Mouse (Mus musculus) urinary bladder, postnatal 10 days (tissue): Measurements from ENCODE around the gene Olfr551.
"Not testable (repeated sequence)": the region's sequence is repeated elsewhere in the genome, so short reads cannot be mapped to it uniquely, and the experiment has no call there.

ENCODE experiments used
- DNase-seq: peaks from one replicate; pipeline ENCODE4 v3.0.0; 2022; ENCODE audit warnings: low spot score

The Olfr551 gene

DNA sequence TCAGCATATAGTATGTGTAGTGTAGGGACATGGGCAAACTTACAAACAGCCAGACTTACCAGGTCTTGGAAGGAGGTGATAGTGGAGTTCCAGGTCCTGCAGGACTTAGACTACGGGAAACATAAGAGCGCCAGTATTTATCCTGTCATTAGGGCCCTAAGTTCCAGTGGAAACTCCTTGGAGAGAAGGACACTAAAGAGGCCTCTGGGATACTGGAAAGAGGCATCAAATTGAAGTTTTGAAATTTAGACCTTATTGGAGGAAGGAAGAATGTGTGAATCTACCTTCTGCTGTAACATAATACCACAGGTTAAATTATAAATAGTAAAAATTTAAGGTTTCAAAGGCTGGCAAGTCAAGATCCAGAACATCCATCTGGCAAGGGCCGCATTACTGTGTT, at the start of gene Olfr551:
Gene Olfr551 (minus strand): TSS at position 101 of the 400 bp plus-strand sequence.
- no peak for DNase-seq

DNA sequence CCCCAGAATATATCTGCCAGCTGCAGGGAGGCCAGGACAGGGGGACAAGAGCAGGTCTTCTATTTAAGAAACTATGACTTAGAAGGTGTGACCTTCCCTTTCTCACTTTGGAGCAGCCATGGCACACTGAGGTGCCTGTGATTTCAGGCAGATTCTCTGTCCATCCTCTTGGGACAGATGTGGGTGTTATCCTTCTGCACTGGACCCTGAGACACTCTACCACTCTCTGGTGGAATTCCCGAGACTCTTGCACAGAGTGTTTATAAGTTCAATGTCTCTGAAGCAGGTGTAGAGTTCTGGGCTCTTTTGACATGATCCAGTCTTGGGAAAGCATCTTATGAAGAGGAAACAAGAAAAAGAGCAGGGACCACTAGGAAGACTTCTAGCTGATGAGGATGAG, 46.4 kb upstream of the Olfr551 start, which contains the start of gene Olfr554:
Gene Olfr554 (plus strand): TSS at position 301 of the 400 bp plus-strand sequence.
- DNase-seq = no peak

DNA sequence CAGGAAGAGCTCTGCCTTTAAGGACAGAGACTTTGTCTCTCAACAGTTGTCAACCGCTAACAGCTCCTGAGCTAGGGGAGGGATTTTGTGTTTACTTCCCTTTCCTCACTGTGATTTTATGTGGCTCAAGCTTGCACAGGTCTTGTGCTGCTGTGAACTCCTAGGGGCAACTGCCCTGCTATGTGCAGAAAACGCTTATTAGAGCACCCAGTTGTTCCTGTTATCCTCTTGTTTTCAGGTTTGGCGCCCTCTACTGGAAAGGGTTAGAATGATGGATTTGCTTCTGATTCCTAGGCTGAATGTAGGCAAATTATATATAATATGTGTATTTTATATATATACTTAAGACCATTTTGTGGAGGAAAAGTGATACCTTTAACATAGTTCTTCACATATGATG, 45.0 kb upstream of the Olfr551 start:
- DNase-seq = no peak

DNA sequence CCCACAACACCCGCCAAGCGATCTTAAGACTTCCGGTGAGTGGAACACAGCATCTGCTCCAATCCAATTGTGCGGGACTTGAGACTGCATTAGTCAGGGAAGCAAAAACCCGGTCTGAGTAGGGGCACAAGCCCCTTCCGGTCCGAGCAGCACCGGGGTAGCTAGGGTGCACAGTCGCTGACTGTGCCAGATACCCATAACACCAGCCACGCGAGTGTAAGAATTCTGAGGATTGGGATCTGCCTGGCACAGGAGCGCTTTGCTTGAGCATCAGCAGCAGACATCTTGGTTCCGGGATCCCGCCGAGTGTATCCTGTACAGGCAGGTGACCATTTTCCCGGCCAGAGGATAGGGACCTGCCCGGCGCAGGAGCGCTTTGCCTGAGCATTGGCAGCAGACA, 28.7 kb upstream of the Olfr551 start:
- DNase-seq = not testable (repeated sequence)

DNA sequence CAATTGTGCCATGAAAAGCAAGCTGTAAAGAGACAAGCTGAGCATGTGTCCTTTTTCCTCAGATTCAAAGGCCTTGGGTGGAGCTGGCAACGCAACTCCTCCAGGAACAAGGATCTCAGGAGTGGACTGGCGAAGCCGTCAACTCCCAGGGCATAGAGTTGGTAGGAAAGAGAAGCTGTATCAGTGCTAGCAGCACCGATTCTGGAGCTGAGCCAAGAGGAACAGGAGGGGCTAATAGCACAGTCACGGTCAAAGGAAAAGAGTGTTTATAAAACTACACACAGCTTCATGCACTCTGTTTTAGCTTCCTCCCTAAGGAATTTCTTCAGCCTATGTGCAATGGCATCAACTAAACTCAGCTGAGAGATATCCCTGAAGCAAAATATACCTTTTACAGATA, 27.9 kb upstream of the Olfr551 start:
- DNase-seq = no peak

DNA sequence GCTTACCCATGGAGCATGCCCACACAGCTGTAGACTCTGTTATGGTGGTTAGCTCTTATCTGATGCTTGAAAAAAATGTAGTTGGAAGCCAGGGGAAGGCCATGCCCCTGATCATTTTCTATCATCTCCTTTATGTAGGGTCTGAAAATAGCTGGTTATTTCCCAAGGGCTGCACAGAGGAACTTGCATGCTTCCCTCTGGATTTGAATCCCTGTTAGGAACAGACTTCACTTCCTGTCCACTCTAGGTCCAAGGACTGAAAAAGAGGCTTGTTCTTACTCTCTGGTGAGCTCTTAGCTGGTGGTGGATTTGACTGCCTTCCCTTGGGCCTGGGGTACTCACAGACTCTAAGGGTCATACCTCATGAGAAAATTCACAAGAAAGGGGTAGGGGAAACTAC, 26.4 kb upstream of the Olfr551 start, which contains the start of gene Olfr553:
Gene Olfr553 (minus strand): TSS at position 101 of the 400 bp plus-strand sequence.
- DNase-seq = no peak

DNA sequence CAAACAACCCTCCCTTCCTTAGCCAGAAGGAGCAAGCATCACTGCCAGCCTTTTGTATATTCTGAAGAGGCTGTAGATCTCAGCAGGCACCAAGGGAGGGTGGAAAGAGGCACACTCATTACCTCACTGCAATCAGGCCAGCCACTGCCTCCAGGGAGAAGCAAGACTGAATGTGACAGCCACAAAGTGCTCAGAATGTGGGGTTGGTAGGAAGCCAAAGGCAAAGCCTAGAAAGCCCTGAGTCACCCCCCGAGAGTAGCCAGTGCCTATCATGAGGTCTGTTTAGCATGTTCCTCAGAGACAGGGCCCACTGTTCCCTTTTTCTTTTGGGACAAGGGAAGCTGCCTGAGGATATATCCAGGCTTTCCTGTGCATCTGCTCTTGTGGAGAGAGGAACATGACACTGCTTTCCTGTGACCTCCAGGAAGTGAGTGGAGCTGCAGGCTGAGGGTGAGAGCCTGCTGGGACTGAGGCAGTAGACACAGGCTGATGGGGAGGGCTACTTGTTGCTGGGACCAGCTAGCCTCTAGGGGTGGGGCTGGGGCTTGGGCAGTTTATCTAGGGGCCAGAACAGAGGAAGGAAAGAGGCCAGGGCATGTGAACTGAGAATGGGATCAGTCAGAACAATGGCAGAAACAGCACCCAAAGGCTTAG, 5.8 kb upstream of the Olfr551 start, which contains the start of gene Olfr552:
Gene Olfr552 (plus strand): TSS at position 393 of the 654 bp plus-strand sequence.
- DNase-seq = no peak

DNA sequence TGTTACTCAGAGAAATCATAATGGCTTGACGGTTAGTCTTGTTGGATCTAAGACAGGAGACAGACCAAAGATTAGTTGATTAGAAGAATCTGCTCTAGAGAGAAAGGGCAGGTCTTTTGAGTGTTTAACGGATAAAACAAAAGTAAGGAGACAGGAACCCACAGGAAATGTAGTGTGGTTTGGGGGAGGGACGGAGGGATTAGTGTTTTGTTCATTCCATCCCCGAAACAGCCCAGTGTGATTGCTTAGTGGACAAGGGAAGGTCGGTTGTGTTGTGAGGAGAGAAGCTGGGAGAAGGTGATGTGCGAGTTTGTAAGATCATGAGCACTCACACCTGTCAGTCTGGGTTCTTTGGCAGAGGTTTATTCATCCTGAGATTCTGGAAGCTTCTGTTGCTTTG, 15.7 kb downstream of the Olfr551 start:
- DNase-seq = no peak

DNA sequence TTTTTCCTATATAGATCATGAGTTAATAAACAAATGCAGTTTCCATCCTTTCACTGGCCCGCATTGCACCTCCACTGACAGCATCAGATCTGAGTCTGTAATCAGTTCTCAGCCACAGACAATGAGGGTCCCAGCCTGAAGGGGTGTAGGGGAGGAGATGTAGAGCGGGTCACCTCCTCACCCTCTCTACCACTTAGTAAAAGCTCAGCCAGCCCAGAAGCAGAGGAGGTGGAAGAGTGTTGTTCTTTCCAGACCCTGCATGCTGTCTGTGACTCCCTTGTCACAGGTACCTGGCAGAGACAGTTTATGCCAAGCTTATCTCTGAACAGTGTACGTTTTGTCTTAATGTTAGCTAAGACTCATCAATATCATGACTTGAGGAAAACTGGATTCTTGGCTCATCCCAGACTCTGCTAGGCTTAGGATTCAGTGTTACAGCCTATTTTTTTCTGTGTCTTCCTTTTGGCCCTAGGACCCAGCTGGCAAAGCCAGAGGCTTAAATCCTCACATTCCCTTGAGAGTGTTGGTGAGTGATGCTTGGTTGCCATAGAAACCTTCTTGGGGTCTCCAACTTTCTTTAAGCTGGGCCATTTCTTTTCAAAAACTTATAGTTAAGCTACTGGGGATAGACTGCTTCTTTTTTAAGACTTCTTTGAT, 18.4 kb downstream of the Olfr551 start:
- DNase-seq = no peak

DNA sequence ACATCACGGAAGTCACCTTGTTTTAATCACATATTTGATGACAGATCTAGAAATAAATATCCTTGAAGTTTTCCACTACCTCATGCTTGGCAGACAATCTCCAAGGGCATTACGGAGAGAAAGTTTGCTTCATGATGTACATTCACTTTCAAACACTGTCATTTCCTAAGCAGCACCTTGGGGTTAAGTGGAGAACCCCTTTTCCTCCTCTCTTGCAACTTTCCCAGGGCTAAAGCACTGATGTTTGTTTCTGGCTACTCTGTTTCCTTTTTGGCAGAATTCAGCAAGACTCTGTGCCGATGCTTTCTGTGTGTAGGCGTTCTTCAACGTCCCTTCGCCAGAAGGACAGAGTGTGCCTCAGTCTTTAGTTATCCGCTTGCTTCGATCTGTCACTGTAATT, 20.5 kb downstream of the Olfr551 start, which contains the start of gene Olfr550:
Gene Olfr550 (plus strand): TSS at position 301 of the 400 bp plus-strand sequence.
- DNase-seq = no peak

DNA sequence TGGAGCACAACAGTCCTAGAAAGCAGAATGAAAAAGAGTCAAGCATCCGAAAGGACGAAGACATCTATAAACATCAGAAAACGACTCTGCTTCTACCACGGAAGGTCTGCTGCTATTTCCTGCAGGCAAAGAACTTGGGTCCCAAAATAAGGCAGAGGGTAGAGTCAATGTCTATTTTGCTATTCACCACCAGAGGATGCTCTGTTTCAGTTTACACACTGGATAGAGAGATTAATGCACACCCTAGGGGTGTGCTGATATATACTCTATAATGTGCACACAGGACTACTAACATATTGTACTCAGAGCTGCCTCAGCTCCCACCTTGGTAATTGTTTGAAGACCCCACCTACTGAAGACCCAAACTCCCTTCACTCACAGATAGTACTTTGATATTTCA, 25.5 kb downstream of the Olfr551 start:
- no peak for DNase-seq

DNA sequence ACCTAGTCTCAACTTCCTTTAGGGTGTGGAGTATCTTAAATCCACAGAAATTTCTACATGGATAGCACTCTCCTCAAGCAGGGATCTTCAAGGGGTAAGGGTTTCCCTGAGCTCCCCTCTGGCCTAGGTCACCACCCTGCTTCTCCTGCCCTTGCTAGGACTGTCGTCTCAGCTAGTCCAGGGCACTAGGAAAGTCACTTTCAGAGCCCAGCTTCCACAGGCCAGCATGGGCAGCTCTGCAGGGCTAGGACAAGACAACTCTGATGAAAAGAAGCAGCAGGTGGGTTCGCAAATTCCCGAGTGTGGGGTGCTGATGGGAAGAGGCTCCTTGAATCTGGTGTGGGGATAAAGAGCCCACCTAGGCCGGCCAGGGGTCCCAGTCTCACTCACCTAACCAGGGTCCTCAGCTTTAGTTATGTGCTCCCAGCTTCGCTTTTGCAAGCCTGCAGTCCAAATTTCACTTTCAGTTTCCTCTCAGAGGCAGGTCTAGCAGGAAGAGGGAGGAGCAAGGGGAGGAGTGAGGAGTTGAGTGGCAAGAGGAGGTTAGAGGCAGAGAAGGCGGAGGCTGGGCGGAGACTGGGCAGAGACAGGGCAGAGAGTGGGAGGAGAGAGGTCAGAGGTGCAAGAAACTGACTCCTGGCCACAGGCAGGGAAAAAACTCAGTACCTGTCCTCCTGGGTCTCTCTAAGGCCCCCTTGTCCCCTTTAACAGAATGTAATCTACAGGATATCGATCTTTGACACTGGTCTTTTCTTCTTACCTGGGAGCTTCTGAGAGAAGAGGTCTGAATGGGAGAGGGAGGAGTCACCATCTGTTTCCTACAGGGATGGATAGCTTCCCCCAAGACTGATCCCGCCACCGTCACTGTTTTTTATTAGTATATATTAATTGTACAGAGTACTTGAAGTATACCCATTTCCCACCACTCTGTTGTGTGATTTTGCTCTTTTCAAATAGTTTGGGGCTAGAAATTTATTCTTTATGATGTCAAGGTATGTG, 26.4 kb downstream of the Olfr551 start, which contains the start of gene Trim21:
Gene Trim21 (minus strand): TSS at position 488 of the 999 bp plus-strand sequence.
- DNase-seq = peak; percentile 26

DNA sequence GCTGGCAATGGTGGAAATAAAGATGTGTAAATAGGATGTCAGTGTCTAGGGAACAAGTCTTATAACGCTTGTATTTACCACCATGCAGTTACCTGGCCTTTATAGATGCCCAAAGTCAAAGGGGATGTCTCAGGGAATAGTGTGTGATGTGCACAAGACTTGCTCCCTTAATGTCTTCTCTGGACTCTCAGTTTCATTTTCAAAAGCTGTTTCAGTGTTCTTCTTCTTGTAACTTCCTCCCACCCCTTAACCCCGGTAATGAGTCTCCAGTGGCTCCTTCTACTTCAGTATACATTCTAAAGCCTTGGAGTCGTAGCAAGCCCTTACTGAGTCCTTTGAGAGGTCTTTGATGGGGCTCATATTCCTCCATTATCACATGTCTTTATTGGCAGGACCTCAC, 38.4 kb downstream of the Olfr551 start:
- no peak for DNase-seq

DNA sequence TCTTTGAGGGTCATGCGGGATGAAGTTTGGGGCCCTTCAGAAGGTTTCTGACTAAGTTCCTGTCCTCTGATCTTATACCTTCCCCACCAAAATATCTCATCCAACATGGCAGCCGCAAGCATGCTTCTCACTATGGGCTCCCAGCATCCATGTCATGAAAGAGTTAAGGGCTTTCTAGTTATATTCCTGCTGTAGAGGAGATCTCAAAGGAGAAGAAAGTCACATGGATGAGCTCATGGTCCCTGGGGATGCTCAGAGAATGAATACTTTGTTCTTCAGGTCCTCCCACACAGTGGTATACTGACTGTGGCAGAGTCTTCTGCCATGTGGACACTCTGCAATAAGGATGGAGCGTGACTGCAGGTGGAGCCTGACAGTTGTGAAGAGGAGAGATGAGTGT, 42.1 kb downstream of the Olfr551 start, which contains the start of gene Olfr549:
Gene Olfr549 (plus strand): TSS at position 301 of the 400 bp plus-strand sequence.
- DNase-seq = no peak

DNA sequence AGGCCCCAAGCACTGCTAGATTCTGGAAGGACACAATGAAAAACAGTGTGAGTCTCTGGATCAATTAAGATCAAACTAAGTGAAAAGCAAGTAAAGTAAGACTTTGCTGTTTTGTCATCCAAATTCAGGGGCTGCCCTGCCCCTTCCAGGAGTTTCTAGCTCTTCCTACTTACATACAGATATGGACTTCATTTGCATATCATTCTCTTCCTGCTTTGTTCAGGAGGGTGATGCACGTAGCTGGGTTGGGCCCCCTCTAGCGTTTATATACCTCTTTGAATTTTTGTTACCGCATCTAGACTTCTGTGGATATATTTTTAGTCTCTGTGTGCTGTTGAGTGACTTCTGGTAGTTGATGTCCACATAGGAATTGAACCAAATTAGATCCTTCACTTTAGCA, 50.4 kb downstream of the Olfr551 start:
- no peak for DNase-seq

DNA sequence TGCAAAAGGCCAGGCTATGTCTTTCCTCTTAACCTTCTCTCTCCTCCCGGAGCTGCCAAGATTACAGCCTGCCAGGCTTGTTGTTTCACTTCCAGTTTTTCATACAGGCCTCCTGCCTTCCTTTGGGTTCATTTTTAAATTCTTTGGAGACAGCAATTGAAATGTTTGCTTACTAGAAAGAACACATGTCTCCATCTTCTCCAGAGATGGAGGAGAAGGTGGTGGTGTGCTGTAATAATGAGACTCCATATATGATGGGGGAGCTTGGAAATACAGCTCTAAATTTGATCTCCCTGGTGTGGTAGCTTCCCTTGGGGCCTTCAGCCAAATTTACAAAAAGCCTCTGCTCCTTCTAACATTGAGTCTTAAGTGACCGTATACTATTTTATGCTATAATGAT, 51.1 kb downstream of the Olfr551 start, which contains the start of gene Olfr548-ps1:
Gene Olfr548-ps1 (plus strand): TSS at position 301 of the 400 bp plus-strand sequence.
- DNase-seq = no peak

DNA sequence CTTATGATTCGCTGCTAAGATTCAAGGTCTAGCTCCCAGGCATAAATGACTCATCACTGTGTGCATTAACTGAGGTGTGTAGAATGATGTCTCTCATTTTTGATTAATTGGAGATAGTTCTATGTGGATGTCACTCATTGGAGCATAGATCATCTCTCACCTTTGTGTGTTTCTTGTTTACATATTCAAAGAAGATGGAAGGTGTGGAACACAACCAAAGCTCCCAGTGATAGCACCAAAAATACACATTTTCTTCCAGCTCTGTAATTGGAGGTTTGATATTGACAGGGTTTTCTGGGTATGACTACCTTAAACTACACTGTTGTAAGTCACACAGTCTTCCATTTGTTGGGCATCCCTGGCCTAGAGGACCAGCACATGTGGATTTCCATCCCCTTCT, 57.2 kb downstream of the Olfr551 start, which contains the start of gene Olfr547:
Gene Olfr547 (plus strand): TSS at position 301 of the 400 bp plus-strand sequence.
- DNase-seq = no peak
